Mouse (Mus musculus): ENCODE measurements around the gene Cnih2. TPM values are rescaled to one million over a fixed set of nuclear protein-coding genes. Genes with fewer than 3 reads are reported as not detected.
A peak's percentile ranks its signal among the peaks of the same experiment; 100 is the strongest.

Gene Cnih2
- total and polyA plus RNA-seq, 3 experiments = 0.72 to 1.7 TPM; not detected in 1

DNA sequence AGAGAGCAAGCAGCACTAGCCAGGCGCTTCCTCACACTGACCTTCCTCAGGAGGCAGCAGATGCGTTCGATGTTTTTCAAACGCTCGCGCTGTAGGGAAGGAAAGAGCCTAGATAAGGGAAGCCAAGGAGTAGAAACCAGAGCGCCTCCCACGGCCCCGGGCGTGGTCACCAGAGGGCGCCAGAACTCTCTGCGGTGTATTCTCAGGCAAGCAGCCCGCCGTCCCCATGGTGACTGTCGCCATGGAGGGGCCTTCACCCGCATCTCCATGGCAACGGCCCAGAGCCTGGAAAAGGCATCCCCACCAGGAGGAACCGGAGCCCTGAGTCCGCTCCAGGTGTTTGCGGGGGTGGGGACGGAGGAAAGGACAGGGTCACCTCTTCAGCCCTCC lies 4.1 kb downstream of the Cnih2 start:
- H3K27me3 ChIP-seq (replicated peaks) = no peaks in the 10 kb centered on the region
- DNase-seq (ENCODE audit: extremely low read depth) = peak; percentile 80
- no peaks in the 10 kb centered on the region for H3K79me2 ChIP-seq (replicated peaks; ENCODE audit: control insufficient read depth, extremely low read depth, insufficient read depth, poor library complexity, severe bottlenecking)
- no peaks in the 10 kb centered on the region for H3K9me3 ChIP-seq (replicated peaks; ENCODE audit: low read length)
- in situ Hi-C loops (cut with MboI; ENCODE audit: low pct_ligation_motif_present, low pct_unique_long_range_greater_than_20kb, low sequenced_read_pairs) (loop anchor here (5.0 kb wide), 1 partner anchor 48 kb away; no protein-coding TSS in a partner anchor), dilution Hi-C loops (cut with MboI; ENCODE audit: extremely low pct_ligation_motif_present, extremely low pct_unique_long_range_greater_than_20kb, low sequenced_read_pairs) (no loop called here)
- no peak for TF ChIP-seq E2F4 (IDR thresholded peaks at IDR 0.05; ENCODE audit: insufficient replicate concordance, low read depth, low read length)
- TF ChIP-seq USF1 (IDR thresholded peaks at IDR 0.05; ENCODE audit: low read depth, low read length) = no peak
- TF ChIP-seq JUN (IDR thresholded peaks at IDR 0.05; ENCODE audit: insufficient read depth, low read depth, low read length) = no peak
- peak in 1 of 2 experiments; percentile 91; a peak in 2 of 4 replicates for TF ChIP-seq CTCF (conservative IDR thresholded peaks at IDR 0.05 in 1 of 2, IDR thresholded peaks at IDR 0.05 in 1 of 2; ENCODE audit: low read depth in 2 of 2, low read length in 2 of 2)
- no peak for TF ChIP-seq ZNF384 (IDR thresholded peaks at IDR 0.05; ENCODE audit: low read depth, low read length)
- peak; percentile 35; the same call in 1 of the 2 replicates for TF ChIP-seq POLR2A (IDR thresholded peaks at IDR 0.05; ENCODE audit: low read depth, low read length)
- TF ChIP-seq SMC3 (IDR thresholded peaks at IDR 0.05; ENCODE audit: low read depth, low read length) = peak; percentile 88
- TF ChIP-seq MXI1 (IDR thresholded peaks at IDR 0.05; ENCODE audit: low read depth, low read length) = peak; percentile 98
- peak; percentile 49; the same call in 1 of the 2 replicates for TF ChIP-seq SIN3A (IDR thresholded peaks at IDR 0.05; ENCODE audit: low read length)
- TF ChIP-seq MEF2A (IDR thresholded peaks at IDR 0.05; ENCODE audit: borderline replicate concordance, low read depth, low read length) = no peak
- TF ChIP-seq PAX5 (IDR thresholded peaks at IDR 0.05; ENCODE audit: low read length) = no peak
- TF ChIP-seq MAZ (IDR thresholded peaks at IDR 0.05; ENCODE audit: low read depth, low read length) = no peak
- TF ChIP-seq CHD1 (IDR thresholded peaks at IDR 0.05; ENCODE audit: low read depth, low read length) = no peak
- TF ChIP-seq ELF1 (IDR thresholded peaks at IDR 0.05; ENCODE audit: low read depth, low read length) = 0 out of 2 replicates have a peak, but pooled peaks have one; percentile 48
- no peak for TF ChIP-seq TBP (conservative IDR thresholded peaks at IDR 0.05; ENCODE audit: low read depth, low read length)
- peak; percentile 66 for TF ChIP-seq RAD21 (IDR thresholded peaks at IDR 0.05; ENCODE audit: low read depth, low read length)
- no peak for TF ChIP-seq UBTF (IDR thresholded peaks at IDR 0.05; ENCODE audit: low read depth, low read length)
- no peak for TF ChIP-seq CHD2 (IDR thresholded peaks at IDR 0.05; ENCODE audit: low read length)
- TF ChIP-seq POLR2AphosphoS2 (IDR thresholded peaks at IDR 0.05; ENCODE audit: low read depth, low read length) = no peak
- TF ChIP-seq EP300 (IDR thresholded peaks at IDR 0.05; ENCODE audit: low read length) = no peak
- 0 out of 2 replicates have a peak, but pooled peaks have one; percentile 14 for TF ChIP-seq ZC3H11A (IDR thresholded peaks at IDR 0.05; ENCODE audit: low read depth, low read length)
- no peak for TF ChIP-seq ZMIZ1 (IDR thresholded peaks at IDR 0.05; ENCODE audit: low read depth, low read length)
- TF ChIP-seq ZKSCAN1 (IDR thresholded peaks at IDR 0.05; ENCODE audit: borderline replicate concordance, low read depth, low read length) = no peak
- no peak for TF ChIP-seq GABPA (IDR thresholded peaks at IDR 0.05; ENCODE audit: insufficient replicate concordance, low read depth, low read length)
- no peak for TF ChIP-seq ETS1 (conservative IDR thresholded peaks at IDR 0.05; ENCODE audit: low read depth, low read length)
- peak; percentile 42; the same call in 1 of the 2 replicates for TF ChIP-seq IRF4 (IDR thresholded peaks at IDR 0.05; ENCODE audit: low read depth, low read length)
- 0 out of 2 replicates have a peak, but pooled peaks have one; percentile 36 for TF ChIP-seq NRF1 (IDR thresholded peaks at IDR 0.05; ENCODE audit: low read depth, low read length)
- no peak for TF ChIP-seq BHLHE40 (IDR thresholded peaks at IDR 0.05; ENCODE audit: low read depth, low read length)
- no peak for TF ChIP-seq RCOR1 (conservative IDR thresholded peaks at IDR 0.05; ENCODE audit: low read depth, low read length)
- TF ChIP-seq KAT2A (IDR thresholded peaks at IDR 0.05; ENCODE audit: insufficient replicate concordance, low read length) = no peak
- no peak overlapping the region for H3K4me2 ChIP-seq (ENCODE audit: insufficient read depth, low read depth, poor library complexity, severe bottlenecking)
- peaks cover 12 to 14% of the 10 kb centered on the region in 2 experiments for H3K4me1 ChIP-seq (ENCODE audit: control insufficient read depth in 1 of 2, insufficient read depth in 2 of 2)
- H3K4me3 ChIP-seq (replicated peaks in 1 of 3; ENCODE audit: low read depth in 2 of 3, low read length in 2 of 3, poor library complexity in 1 of 3) = no peak overlapping the region
- no peak overlapping the region for H3K27ac ChIP-seq (ENCODE audit: insufficient read depth, low read depth)
- peaks cover 30 to 54% of the 10 kb centered on the region in 2 experiments for H3K36me3 ChIP-seq (replicated peaks in 1 of 2; ENCODE audit: control insufficient read depth in 1 of 2, insufficient read depth in 1 of 2, low read length in 1 of 2)
- no peak overlapping the region for H3K9ac ChIP-seq (ENCODE audit: insufficient read depth, low read depth)
